Comparison of ENCODE assay signal across 13 mouse cellular contexts in the genomic region with DNA sequence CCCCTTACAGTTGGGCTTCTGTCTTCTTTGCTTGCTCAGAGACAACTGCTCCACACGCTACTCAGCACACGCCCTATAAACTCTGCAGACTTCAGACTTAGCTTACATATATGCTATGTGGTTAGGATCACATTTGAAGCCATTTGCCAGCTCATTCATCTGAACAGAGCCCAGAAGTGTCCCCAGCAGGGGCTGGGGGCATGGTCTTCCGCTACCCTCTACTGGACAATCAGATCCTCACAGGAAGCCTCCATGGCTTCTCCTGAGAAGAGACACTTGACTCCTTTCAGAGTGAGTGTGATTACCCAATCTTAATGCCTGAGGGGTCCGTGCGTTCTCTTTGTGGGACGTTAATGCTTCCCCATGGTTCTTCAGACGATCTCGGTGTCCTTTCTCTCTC. TPM values are rescaled to one million over a fixed set of nuclear protein-coding genes. Genes with fewer than 3 reads are reported as not detected.
A peak's percentile ranks its signal among the peaks of the same experiment; 100 is the strongest.
DNase-seq lines count a peak whose midpoint lies in the region; ATAC-seq and TF ChIP-seq lines count a peak whose summit lies in the region.
"Had no signal": no experiment of that assay in that cellular context is flagged by ENCODE, and none has a peak within 500 bp of the region (broad histone marks: within the 10 kb centered on the region; RNA-seq: fewer than 3 reads in every experiment).

No protein-coding gene starts in this region.

- H3K9ac ChIP-seq in heart, adult 2 months (ENCODE audit: low read depth, low read length) = no peak overlapping the region
- H3K9ac ChIP-seq in liver, embryonic 13.5 days = no peak overlapping the region

- H3K36me3 ChIP-seq in heart, adult 2 months (ENCODE audit: control insufficient read depth, insufficient read depth, low read length) = peaks cover 26% of the 10 kb centered on the region
- H3K36me3 ChIP-seq in liver, embryonic 13.5 days = no peaks in the 10 kb centered on the region
- no peaks in the 10 kb centered on the region for H3K36me3 ChIP-seq in small intestine, adult 2 months (ENCODE audit: control insufficient read depth, insufficient read depth, low read length)

- TF ChIP-seq POLR2A in heart, adult 2 months (IDR thresholded peaks at IDR 0.05; ENCODE audit: insufficient read depth, low read depth, low read length) = no peak
- TF ChIP-seq POLR2A in small intestine, adult 2 months (IDR thresholded peaks at IDR 0.05; ENCODE audit: low read depth, low read length) = no peak

- 0 out of 2 replicates have a peak, but pooled peaks have one; percentile 29 for ATAC-seq in liver, embryonic 13.5 days (ENCODE audit: low read depth)
- peak; percentile 21 to 53; a peak in 3 of 4 replicates for ATAC-seq in hematopoietic stem cell, adult 5-6 weeks (replicated peaks in 1 of 2; ENCODE audit: insufficient read depth in 1 of 2, low FRiP score in 2 of 2, low TSS enrichment in 1 of 2, low read depth in 1 of 2, poor library complexity in 2 of 2, severe bottlenecking in 2 of 2)

- TF ChIP-seq EP300 in heart, adult 2 months (IDR thresholded peaks at IDR 0.05; ENCODE audit: insufficient read depth, low read depth, low read length) = no peak

- H3K4me1 ChIP-seq in heart, adult 2 months (ENCODE audit: control insufficient read depth, insufficient read depth, low read length) = peaks cover 12% of the 10 kb centered on the region
- H3K4me1 ChIP-seq in liver, embryonic 13.5 days (replicated peaks) = peaks cover 6% of the 10 kb centered on the region
- H3K4me1 ChIP-seq in small intestine, adult 2 months (ENCODE audit: control insufficient read depth, insufficient read depth, insufficient read length, low read length) = no peaks in the 10 kb centered on the region; the same call in 1 of the 2 replicates

- no peak overlapping the region for H3K4me2 ChIP-seq in liver, embryonic 13.5 days

- intact Hi-C loops in heart, adult 2 months (cut with DNase I) = no loop called here
- intact Hi-C loops in heart, postnatal 14 days (cut with DNase I) = loop anchor here (5.0 to 10.0 kb wide), 3 partner anchors 67 to 190 kb away; no protein-coding TSS in a partner anchor

- peak; percentile 73 for TF ChIP-seq CTCF in heart, adult 2 months (IDR thresholded peaks at IDR 0.05)
- peak; percentile 35; the same call in 1 of the 2 replicates for TF ChIP-seq CTCF in small intestine, adult 2 months (IDR thresholded peaks at IDR 0.05; ENCODE audit: extremely low read depth, insufficient read length, insufficient replicate concordance, low read depth, low read length)

- H3K4me3 ChIP-seq in heart, adult 2 months = no peak overlapping the region
- H3K4me3 ChIP-seq in liver, embryonic 13.5 days (replicated peaks) = no peak overlapping the region
- no peak overlapping the region for H3K4me3 ChIP-seq in small intestine, adult 2 months (ENCODE audit: low read depth, low read length)

- peak overlapping the region; percentile 31; the same call in 1 of the 2 replicates for H3K27ac ChIP-seq in heart, adult 2 months
- H3K27ac ChIP-seq in liver, embryonic 13.5 days = no peak overlapping the region
- H3K27ac ChIP-seq in small intestine, adult 2 months (ENCODE audit: insufficient read depth, low read depth, low read length) = no peak overlapping the region

- DNase-seq in heart, adult 2 months = peak in 1 of 2 experiments; percentile 20
- DNase-seq in heart, postnatal 14 days = no peak
- DNase-seq in liver, embryonic 13.5 days = no peak
- DNase-seq in liver = no peak
- no peak for DNase-seq in left cerebral cortex, adult 9 months (ENCODE audit: low spot score in 2 of 2)
- no peak for DNase-seq in cerebellum, postnatal 36 days
- DNase-seq: adrenal gland, adult 8-10 months; cerebellum, adult 9-10 months; gastrocnemius, postnatal 25 days; layer of hippocampus, postnatal 36 days; right cerebral cortex, postnatal 14 days had no signal

- no peaks in the 10 kb centered on the region for H3K27me3 ChIP-seq in heart, adult 2 months (ENCODE audit: control insufficient read depth, insufficient read depth, low read length)
- no peaks in the 10 kb centered on the region for H3K27me3 ChIP-seq in liver, embryonic 13.5 days
- no peaks in the 10 kb centered on the region for H3K27me3 ChIP-seq in small intestine, adult 2 months (ENCODE audit: control insufficient read depth, insufficient read depth, low read length)

- WGBS in heart, adult 2 months = 82% methylated on average over 8 of the region's 8 CpGs
- WGBS in liver, embryonic 13.5 days (ENCODE audit: insufficient replicate concordance) = 72% methylated on average over 8 of the region's 8 CpGs
- 88% methylated on average over 8 of the region's 8 CpGs for WGBS in small intestine, adult 2 months

- H3K9me3 ChIP-seq in liver, embryonic 13.5 days (replicated peaks) = no peaks in the 10 kb centered on the region

- H3K79me2 ChIP-seq in heart, adult 2 months (replicated peaks; ENCODE audit: control insufficient read depth, insufficient read depth, low read length) = peaks cover 6% of the 10 kb centered on the region

RNA-seq across cellular contexts. Expression of a gene that starts 59.6 kb away (rescaled TPM):
- 100 to 1,000 TPM; 418 to 454 TPM for total RNA-seq in heart, adult 2 months (2021)
- 101 and 165 TPM in 2 replicates for polyA plus RNA-seq in heart, adult 2 months (2012; rRNA removed)
- total RNA-seq in heart, postnatal 14 days (2021) = 100 to 1,000 TPM; 489 to 510 TPM
- 4.8 and 6.2 TPM in 2 replicates for polyA plus RNA-seq in liver, embryonic 13.5 days (2015; fragmentation: Nextera tagmentation; extraction: Ambion mirVana)
- 46.1 and 50.2 TPM in 2 replicates for total RNA-seq in hematopoietic stem cell, adult 5-6 weeks (2017)
- polyA plus RNA-seq in small intestine, adult 2 months (2012; rRNA removed) = 25.6 and 47.2 TPM in 2 replicates
